Mouse (Mus musculus): ENCODE measurements around the gene Adamts18. TPM values are rescaled to one million over a fixed set of nuclear protein-coding genes. Genes with fewer than 3 reads are reported as not detected.

Adamts18 gene
- polyA plus RNA-seq, 1 experiment from 2014 or later, result not detected

DNA sequence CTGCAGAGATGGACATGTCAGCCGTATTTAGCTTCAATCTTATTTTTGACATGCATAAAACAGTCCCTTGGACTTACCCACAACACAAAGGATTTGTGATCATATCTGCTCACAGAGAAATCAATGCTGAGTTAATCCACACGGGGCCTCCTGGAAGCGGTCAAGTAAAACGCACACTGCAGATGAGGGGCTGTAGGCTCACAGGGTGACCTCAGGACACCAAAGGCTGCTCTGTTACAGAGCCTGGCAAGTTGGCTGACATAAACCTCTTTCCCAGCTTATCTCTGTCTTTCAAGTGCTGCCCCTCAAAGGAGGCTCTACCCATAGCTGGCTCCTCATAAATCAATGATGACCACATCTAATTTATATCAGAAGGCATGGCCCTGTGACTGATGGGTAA, 14.9 kb downstream of the Adamts18 start:
- H3K9me3 ChIP-seq (ENCODE audit: low read length), result no peaks in the 10 kb centered on the region
- H3K36me3 ChIP-seq (replicated peaks; ENCODE audit: insufficient read depth, low read length), result no peaks in the 10 kb centered on the region
- ATAC-seq (no peak), DNase-seq (no peak)
- H3K9ac ChIP-seq (replicated peaks), result no peak overlapping the region
- H3K4me2 ChIP-seq (ENCODE audit: low read depth, low read length), result no peak overlapping the region
- no peak for TF ChIP-seq CTCF (IDR thresholded peaks at IDR 0.05; ENCODE audit: low read depth)
- no peak for TF ChIP-seq EP300 (IDR thresholded peaks at IDR 0.05; ENCODE audit: low read depth)
- no peak overlapping the region for H3K4me3 ChIP-seq (ENCODE audit: low read depth, low read length)
- H3K4me1 ChIP-seq (ENCODE audit: insufficient read depth), result no peaks in the 10 kb centered on the region
- WGBS (ENCODE audit: insufficient replicate concordance), result 61% methylated on average over 4 of the region's 4 CpGs
- no peaks in the 10 kb centered on the region for H3K27me3 ChIP-seq (ENCODE audit: insufficient read depth, low read length)
- H3K27ac ChIP-seq (ENCODE audit: low read depth), result no peak overlapping the region

DNA sequence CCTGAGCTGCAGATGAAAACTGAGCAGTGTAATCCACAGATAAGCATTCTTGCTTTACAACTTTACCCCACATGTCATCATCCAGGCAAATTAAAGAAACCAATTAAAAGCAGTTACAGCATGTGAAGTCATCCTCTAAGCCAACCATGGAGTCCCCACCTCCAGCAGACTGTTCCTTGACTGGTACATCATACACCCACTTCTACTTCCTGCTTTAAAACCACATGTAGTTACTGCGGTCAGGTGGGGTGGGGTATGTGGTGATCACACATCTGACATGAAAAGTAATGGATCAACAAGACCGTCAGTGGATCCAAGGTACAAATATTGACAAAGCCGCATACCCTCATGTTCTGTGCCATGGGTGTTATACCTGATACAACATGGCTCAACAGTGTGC, 21.3 kb downstream of the Adamts18 start:
- TF ChIP-seq CTCF (IDR thresholded peaks at IDR 0.05; ENCODE audit: low read depth) (no peak), EP300 (IDR thresholded peaks at IDR 0.05; ENCODE audit: low read depth) (no peak)
- Histone ChIP-seq H3K4me1 (ENCODE audit: insufficient read depth) (no peaks in the 10 kb centered on the region), H3K27ac (ENCODE audit: low read depth) (no peak overlapping the region), H3K27me3 (ENCODE audit: insufficient read depth, low read length) (no peaks in the 10 kb centered on the region), H3K4me2 (ENCODE audit: low read depth, low read length) (no peak overlapping the region), H3K9ac (replicated peaks) (no peak overlapping the region), H3K9me3 (ENCODE audit: low read length) (no peaks in the 10 kb centered on the region), H3K36me3 (replicated peaks; ENCODE audit: insufficient read depth, low read length) (no peaks in the 10 kb centered on the region), H3K4me3 (ENCODE audit: low read depth, low read length) (no peak overlapping the region)
- no peak for DNase-seq
- WGBS (ENCODE audit: insufficient replicate concordance), result 59% methylated on average over 3 of the region's 3 CpGs
- no peak for ATAC-seq

GRCm38 (mm10) chr8:113820983-113821587, 27.5 kb downstream of the Adamts18 start:
- TF ChIP-seq EP300 (IDR thresholded peaks at IDR 0.05; ENCODE audit: low read depth) (no peak), CTCF (IDR thresholded peaks at IDR 0.05; ENCODE audit: low read depth) (no peak)
- Histone ChIP-seq H3K27me3 (ENCODE audit: insufficient read depth, low read length) (no peaks in the 10 kb centered on the region), H3K4me2 (ENCODE audit: low read depth, low read length) (no peak overlapping the region), H3K9ac (replicated peaks) (no peak overlapping the region), H3K4me1 (ENCODE audit: insufficient read depth) (no peaks in the 10 kb centered on the region), H3K4me3 (ENCODE audit: low read depth, low read length) (no peak overlapping the region), H3K9me3 (ENCODE audit: low read length) (no peaks in the 10 kb centered on the region), H3K36me3 (replicated peaks; ENCODE audit: insufficient read depth, low read length) (no peaks in the 10 kb centered on the region), H3K27ac (ENCODE audit: low read depth) (no peak overlapping the region)
- DNase-seq (no peak), ATAC-seq (no peak)
- WGBS (ENCODE audit: insufficient replicate concordance), result 52% methylated on average over 16 of the region's 16 CpGs

DNA sequence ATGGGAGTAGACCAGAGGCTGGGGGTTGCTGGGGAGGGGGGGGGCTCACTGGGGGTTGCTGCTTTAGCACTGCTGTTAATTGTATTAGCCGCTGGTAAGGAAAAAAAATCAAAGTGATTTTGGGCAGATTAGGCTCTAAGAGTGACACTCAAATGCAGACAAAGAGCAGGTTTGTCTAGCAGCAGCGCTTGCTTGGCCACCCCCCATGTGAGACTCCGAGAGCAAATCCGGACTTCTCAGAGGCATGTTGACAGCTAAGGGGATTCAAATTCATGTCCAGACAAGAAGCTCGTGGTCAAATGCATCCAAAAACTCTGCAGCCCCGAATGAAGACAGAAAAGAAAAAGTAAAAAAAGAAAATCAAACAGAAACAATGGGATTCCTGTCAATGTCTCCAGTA, 34.6 kb downstream of the Adamts18 start:
- Histone ChIP-seq H3K36me3 (replicated peaks; ENCODE audit: insufficient read depth, low read length) (no peaks in the 10 kb centered on the region), H3K9me3 (ENCODE audit: low read length) (no peaks in the 10 kb centered on the region), H3K4me2 (ENCODE audit: low read depth, low read length) (no peak overlapping the region), H3K27me3 (ENCODE audit: insufficient read depth, low read length) (no peaks in the 10 kb centered on the region), H3K4me3 (ENCODE audit: low read depth, low read length) (no peak overlapping the region), H3K27ac (ENCODE audit: low read depth) (no peak overlapping the region), H3K9ac (replicated peaks) (no peak overlapping the region), H3K4me1 (ENCODE audit: insufficient read depth) (no peaks in the 10 kb centered on the region)
- 62% methylated on average over 6 of the region's 6 CpGs for WGBS (ENCODE audit: insufficient replicate concordance)
- no peak for TF ChIP-seq EP300 (IDR thresholded peaks at IDR 0.05; ENCODE audit: low read depth)
- TF ChIP-seq CTCF (IDR thresholded peaks at IDR 0.05; ENCODE audit: low read depth), result no peak
- ATAC-seq, result no peak
- DNase-seq, result no peak

DNA sequence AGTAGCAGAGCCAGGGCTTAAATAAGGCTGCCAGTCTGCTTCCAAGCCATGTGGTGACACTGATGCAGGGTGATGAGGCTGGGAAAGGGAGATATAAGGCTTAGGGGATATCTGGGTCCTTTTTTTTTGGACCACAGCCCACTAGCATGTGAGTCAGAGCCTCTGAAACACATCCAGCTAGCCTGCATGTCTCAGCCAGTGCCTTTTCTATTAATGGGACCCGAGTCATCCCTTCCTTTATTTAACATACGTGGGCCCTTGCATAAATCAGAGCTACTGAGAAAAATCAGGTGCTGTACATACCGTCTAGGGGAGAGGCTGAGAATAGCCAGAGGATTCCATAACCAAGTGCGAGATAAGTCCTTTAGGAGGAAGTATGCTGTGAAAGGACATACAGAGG, 37.0 kb downstream of the Adamts18 start:
- Histone ChIP-seq H3K27ac (ENCODE audit: low read depth) (no peak overlapping the region), H3K27me3 (ENCODE audit: insufficient read depth, low read length) (no peaks in the 10 kb centered on the region), H3K36me3 (replicated peaks; ENCODE audit: insufficient read depth, low read length) (no peaks in the 10 kb centered on the region), H3K4me1 (ENCODE audit: insufficient read depth) (no peaks in the 10 kb centered on the region), H3K9me3 (ENCODE audit: low read length) (no peaks in the 10 kb centered on the region), H3K4me3 (ENCODE audit: low read depth, low read length) (no peak overlapping the region), H3K4me2 (ENCODE audit: low read depth, low read length) (no peak overlapping the region), H3K9ac (replicated peaks) (no peak overlapping the region)
- no peak for TF ChIP-seq CTCF (IDR thresholded peaks at IDR 0.05; ENCODE audit: low read depth)
- no peak for TF ChIP-seq EP300 (IDR thresholded peaks at IDR 0.05; ENCODE audit: low read depth)
- WGBS (ENCODE audit: insufficient replicate concordance), result 65% methylated on average over 4 of the region's 4 CpGs
- ATAC-seq (no peak), DNase-seq (no peak)

- TF ChIP-seq EP300 (IDR thresholded peaks at IDR 0.05; ENCODE audit: low read depth) (no peak), CTCF (IDR thresholded peaks at IDR 0.05; ENCODE audit: low read depth) (no peak)
- no peaks in the 10 kb centered on the region for H3K36me3 ChIP-seq (replicated peaks; ENCODE audit: insufficient read depth, low read length)
- no peak overlapping the region for H3K4me3 ChIP-seq (ENCODE audit: low read depth, low read length)
- no peaks in the 10 kb centered on the region for H3K4me1 ChIP-seq (ENCODE audit: insufficient read depth)
- H3K9ac ChIP-seq (replicated peaks), result no peak overlapping the region
- no peaks in the 10 kb centered on the region for H3K9me3 ChIP-seq (ENCODE audit: low read length)
- no peak overlapping the region for H3K27ac ChIP-seq (ENCODE audit: low read depth)
- no peaks in the 10 kb centered on the region for H3K27me3 ChIP-seq (ENCODE audit: insufficient read depth, low read length)
- ATAC-seq (no peak), DNase-seq (no peak)
- H3K4me2 ChIP-seq (ENCODE audit: low read depth, low read length), result no peak overlapping the region
- 78% methylated on average over 5 of the region's 5 CpGs for WGBS (ENCODE audit: insufficient replicate concordance)
Measured at GRCm38 (mm10) chr8:113809929-113810328, 38.6 kb downstream of the Adamts18 start.
